Mouse (Mus musculus) liver, adult (tissue): Measurements from ENCODE around the gene Ssbp2.

Experiments used
- GATA4 ChIP-seq: IDR thresholded peaks from 2 replicates; pipeline ENCODE4 v1.6.1; 2014; ENCODE audit warnings: mild to moderate bottlenecking, low read length; ENCODE audit not compliant: insufficient replicate concordance

Ssbp2 gene

GRCm38 (mm10) chr13:91540145-91541068 is 80.3 kb downstream of the Ssbp2 start:
- no peak for TF ChIP-seq GATA4

- TF ChIP-seq GATA4, result no peak
These were observed 81.0 kb downstream of the Ssbp2 start for GRCm38 (mm10) chr13:91541069-91541429.

GRCm38 (mm10) chr13:91543555-91543954 is 83.5 kb downstream of the Ssbp2 start:
- TF ChIP-seq GATA4, result no peak

- TF ChIP-seq GATA4, result no peak
These were observed 104.0 kb downstream of the Ssbp2 start for GRCm38 (mm10) chr13:91564047-91564446.

GRCm38 (mm10) chr13:91564755-91565154 is 104.7 kb downstream of the Ssbp2 start:
- TF ChIP-seq GATA4, result no peak

GRCm38 (mm10) chr13:91581504-91581903 is 121.4 kb downstream of the Ssbp2 start:
- no peak for TF ChIP-seq GATA4

- no peak for TF ChIP-seq GATA4
These were observed 122.1 kb downstream of the Ssbp2 start for GRCm38 (mm10) chr13:91582212-91582611.

GRCm38 (mm10) chr13:91586368-91586767 is 126.3 kb downstream of the Ssbp2 start:
- TF ChIP-seq GATA4, result no peak

GRCm38 (mm10) chr13:91588475-91588874 is 128.4 kb downstream of the Ssbp2 start:
- TF ChIP-seq GATA4, result no peak

GRCm38 (mm10) chr13:91591863-91592262 is 131.8 kb downstream of the Ssbp2 start:
- TF ChIP-seq GATA4, result no peak

GRCm38 (mm10) chr13:91595284-91595683 is 135.2 kb downstream of the Ssbp2 start:
- TF ChIP-seq GATA4, result no peak

- TF ChIP-seq GATA4, result no peak
These were observed 139.5 kb downstream of the Ssbp2 start for GRCm38 (mm10) chr13:91599594-91599993.

GRCm38 (mm10) chr13:91605043-91605840 is 145.2 kb downstream of the Ssbp2 start:
- TF ChIP-seq GATA4, result no peak

- no peak for TF ChIP-seq GATA4
These were observed 150.5 kb downstream of the Ssbp2 start for GRCm38 (mm10) chr13:91610601-91611000.

GRCm38 (mm10) chr13:91611909-91612308 is 151.8 kb downstream of the Ssbp2 start:
- TF ChIP-seq GATA4, result no peak

GRCm38 (mm10) chr13:91612578-91612977 is 152.5 kb downstream of the Ssbp2 start:
- no peak for TF ChIP-seq GATA4
